Mouse (Mus musculus) heart, adult 2 months (tissue): ENCODE data around the gene T.

Experiments used
- CTCF ChIP-seq: fragments of 200-600 bp; IDR thresholded peaks from 2 replicates; pipeline ENCODE4 v1.8.1; 2022; ENCODE audit warnings: antibody characterized with exemption, mild to moderate bottlenecking, moderate library complexity
- EP300 ChIP-seq: fragments of 200-500 bp; IDR thresholded peaks from 2 replicates; pipeline ENCODE4 v1.6.1; 2011; ENCODE audit warnings: low read depth, low read length, control low read depth; ENCODE audit not compliant: insufficient read depth
- POLR2A ChIP-seq: fragments of 200-500 bp; IDR thresholded peaks from 2 replicates; pipeline ENCODE4 v1.6.1; 2011; ENCODE audit warnings: mild to moderate bottlenecking, low read depth, low read length, control low read depth; ENCODE audit not compliant: insufficient read depth

GRCm38 (mm10) chr17:8385441-8385840 is 48.8 kb upstream of the T start:
- TF ChIP-seq CTCF (no peak), EP300 (no peak), POLR2A (no peak)
